48 mouse cellular contexts compared by ENCODE assay signal in genomic region chr2:110540140-110540539, GRCm38 (mm10). TPM values are rescaled to one million over a fixed set of nuclear protein-coding genes. Genes with fewer than 3 reads are reported as not detected.
"Had no signal": no experiment of that assay in that cellular context is flagged by ENCODE, and none has a peak within 500 bp of the region (broad histone marks: within the 10 kb centered on the region; RNA-seq: fewer than 3 reads in every experiment).

No protein-coding gene starts in this region.

- H3K36me3 ChIP-seq: heart, embryonic 10.5 days; heart, embryonic 13.5 days; heart, embryonic 15.5 days; hindbrain, embryonic 10.5 days; hindbrain, embryonic 12.5 days; hindbrain, embryonic 13.5 days; hindbrain, embryonic 15.5 days; kidney, embryonic 15.5 days had no signal

- H3K4me3 ChIP-seq: heart, adult 2 months; heart, embryonic 10.5 days; heart, embryonic 13.5 days; heart, embryonic 15.5 days; hindbrain, embryonic 10.5 days; hindbrain, embryonic 12.5 days; hindbrain, embryonic 13.5 days; hindbrain, embryonic 15.5 days; kidney, embryonic 15.5 days; layer of hippocampus, adult 2 months; left cerebral cortex, adult 2 months had no signal

- H3K27ac ChIP-seq: heart, adult 2 months; heart, embryonic 10.5 days; heart, embryonic 13.5 days; heart, embryonic 15.5 days; hindbrain, embryonic 10.5 days; hindbrain, embryonic 12.5 days; hindbrain, embryonic 13.5 days; hindbrain, embryonic 14.5 days; hindbrain, embryonic 15.5 days; hindbrain, postnatal 0 days; kidney, embryonic 15.5 days; kidney, postnatal 0 days; layer of hippocampus, adult 2 months; left cerebral cortex, adult 2 months had no signal

- H3K9ac ChIP-seq: heart, embryonic 13.5 days; heart, embryonic 15.5 days; hindbrain, embryonic 12.5 days; hindbrain, embryonic 13.5 days; hindbrain, embryonic 14.5 days; hindbrain, embryonic 15.5 days; kidney, embryonic 15.5 days had no signal

- H3K9me3 ChIP-seq: heart, embryonic 10.5 days; heart, embryonic 13.5 days; heart, embryonic 15.5 days; hindbrain, embryonic 10.5 days; hindbrain, embryonic 12.5 days; hindbrain, embryonic 13.5 days; hindbrain, embryonic 15.5 days; kidney, embryonic 15.5 days had no signal

- DNase-seq: heart, adult 2 months; heart, postnatal 10 days; heart, postnatal 14 days; heart, postnatal 36 days; heart, postnatal 4 days; kidney, adult 11 months; kidney, adult 18-20 months; kidney, adult 2 months; kidney, adult 8-10 months; kidney, adult 9 months; kidney, postnatal 10 days; kidney, postnatal 14 days; kidney, postnatal 25 days; kidney, postnatal 36 days; kidney, postnatal 4 days; layer of hippocampus, adult 9-11 months; layer of hippocampus, postnatal 36 days had no signal

- ATAC-seq: hindbrain, embryonic 16.5 days; hindbrain, postnatal 0 days; inflammation-experienced regulatory T-cells, adult 6 months had no signal

- H3K4me1 ChIP-seq: heart, embryonic 10.5 days; heart, embryonic 13.5 days; heart, embryonic 15.5 days; hindbrain, embryonic 10.5 days; hindbrain, embryonic 12.5 days; hindbrain, embryonic 13.5 days; hindbrain, embryonic 15.5 days; kidney, embryonic 15.5 days had no signal

- H3K4me2 ChIP-seq: heart, embryonic 11.5 days; heart, embryonic 13.5 days; heart, embryonic 15.5 days; hindbrain, embryonic 12.5 days; hindbrain, embryonic 13.5 days; hindbrain, embryonic 14.5 days; hindbrain, embryonic 15.5 days; kidney, embryonic 15.5 days had no signal

- H3K27me3 ChIP-seq: heart, embryonic 13.5 days; heart, embryonic 15.5 days; hindbrain, embryonic 12.5 days; hindbrain, embryonic 13.5 days; hindbrain, embryonic 15.5 days; kidney, embryonic 15.5 days had no signal

RNA-seq across cellular contexts. Expression of gene Slc5a12, which starts 57.0 kb away (rescaled TPM):
- total RNA-seq: heart, adult 2 months; heart, adult 8-10 months; heart, postnatal 10 days; heart, postnatal 14 days; heart, postnatal 25 days; heart, postnatal 36 days; heart, postnatal 4 days; hematopoietic stem cell, adult 5-6 weeks; hindbrain, postnatal 0 days; layer of hippocampus, adult 18-20 months; layer of hippocampus, adult 2 months; layer of hippocampus, adult 8-10 months; layer of hippocampus, postnatal 10 days; layer of hippocampus, postnatal 14 days; layer of hippocampus, postnatal 25 days; layer of hippocampus, postnatal 36 days; left cerebral cortex, adult 18-20 months; left cerebral cortex, adult 2 months; left cerebral cortex, adult 8-10 months had no signal
- polyA plus RNA-seq: heart, adult 2 months; heart, embryonic 10.5 days; heart, embryonic 11.5 days; heart, embryonic 13.5 days; heart, embryonic 14.5 days; heart, embryonic 15.5 days; heart, embryonic 16.5 days; heart, postnatal 0 days; hindbrain, embryonic 10.5 days; hindbrain, embryonic 11.5 days; hindbrain, embryonic 12.5 days; hindbrain, embryonic 13.5 days; hindbrain, embryonic 14.5 days; hindbrain, embryonic 15.5 days; hindbrain, embryonic 16.5 days; hindbrain, postnatal 0 days; inflammation-experienced regulatory T-cells, adult 6 months; intestine, embryonic 14.5 days had no signal
